32 mouse cellular contexts compared by ENCODE assay signal in the genomic region with DNA sequence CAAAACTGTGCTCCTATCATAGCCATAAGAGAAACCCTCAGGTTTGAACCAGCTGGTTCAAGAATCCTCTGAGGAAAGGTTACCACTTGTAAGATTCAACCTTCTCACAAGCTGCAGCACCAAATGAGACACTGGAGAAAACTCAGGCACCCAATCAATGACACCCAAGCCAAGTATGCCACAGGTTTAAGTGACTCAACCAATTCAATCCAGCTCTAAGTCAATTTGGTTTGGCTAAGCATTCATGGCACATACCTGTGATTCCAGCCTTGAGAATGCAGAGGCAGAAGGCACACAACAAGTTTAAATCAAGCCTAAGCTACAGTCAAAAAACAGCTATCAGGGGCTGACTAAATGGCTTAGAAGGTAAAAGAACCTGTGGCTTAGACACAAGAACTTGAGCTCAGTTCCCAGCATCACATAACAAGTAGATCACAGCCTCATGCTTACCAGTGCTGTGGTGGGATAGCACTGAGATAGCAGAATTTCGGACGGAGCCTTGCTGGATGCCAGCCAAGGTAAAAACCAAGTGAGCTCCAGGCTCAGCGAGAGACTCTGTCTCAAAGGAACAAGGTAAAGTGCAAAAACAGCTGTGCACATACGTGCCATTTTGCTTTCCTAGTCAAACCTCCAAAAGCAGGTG. TPM values are rescaled to one million over a fixed set of nuclear protein-coding genes. Genes with fewer than 3 reads are reported as not detected.
DNase-seq lines count a peak whose midpoint lies in the region; ATAC-seq and TF ChIP-seq lines count a peak whose summit lies in the region.
"Had no signal": no experiment of that assay in that cellular context is flagged by ENCODE, and none has a peak within 500 bp of the region (broad histone marks: within the 10 kb centered on the region; RNA-seq: fewer than 3 reads in every experiment).

No protein-coding gene starts in this region.

- no peak for TF ChIP-seq EP300 in liver, postnatal 0 days (IDR thresholded peaks at IDR 0.05; ENCODE audit: low read depth)

- H3K9ac ChIP-seq in liver, postnatal 0 days (replicated peaks), result 0 out of 2 replicates have a peak overlapping the region, but pooled peaks have one; percentile 6
- H3K9ac ChIP-seq in liver, embryonic 12.5 days, result no peak overlapping the region
- no peak overlapping the region for H3K9ac ChIP-seq in forebrain, embryonic 14.5 days (ENCODE audit: low read length)
- no peak overlapping the region for H3K9ac ChIP-seq in hindbrain, postnatal 0 days (replicated peaks; ENCODE audit: low read length)
- H3K9ac ChIP-seq: forebrain, embryonic 13.5 days; heart, embryonic 12.5 days; hindbrain, embryonic 15.5 days; limb, embryonic 15.5 days; midbrain, embryonic 15.5 days; neural tube, embryonic 15.5 days; stomach, embryonic 15.5 days had no signal

- H3K27ac ChIP-seq in gastrocnemius, adult 2 months, result peak overlapping the region; percentile 20; the same call in 1 of the 2 replicates
- H3K27ac ChIP-seq in liver, postnatal 0 days (ENCODE audit: low read depth), result no peak overlapping the region
- H3K27ac ChIP-seq in liver, embryonic 12.5 days, result no peak overlapping the region
- peak overlapping the region; percentile 52 for H3K27ac ChIP-seq in brown adipose tissue, adult 24 weeks (replicated peaks; ENCODE audit: low read depth, low read length)
- no peak overlapping the region for H3K27ac ChIP-seq in forebrain, embryonic 14.5 days (ENCODE audit: low read depth, low read length)
- no peak overlapping the region for H3K27ac ChIP-seq in hindbrain, postnatal 0 days
- H3K27ac ChIP-seq: forebrain, embryonic 13.5 days; heart, adult 2 months; hindbrain, embryonic 10.5 days; hindbrain, embryonic 15.5 days; kidney, postnatal 0 days; limb, embryonic 10.5 days; limb, embryonic 15.5 days; macrophage; midbrain, embryonic 10.5 days; midbrain, embryonic 15.5 days; neural tube, embryonic 15.5 days; stomach, embryonic 15.5 days had no signal

- no peak for ATAC-seq in liver, postnatal 0 days
- ATAC-seq in liver, embryonic 12.5 days, result no peak
- no peak for ATAC-seq in forebrain, embryonic 14.5 days
- ATAC-seq in hindbrain, postnatal 0 days, result no peak
- ATAC-seq: CD4-positive, CD25-positive, alpha-beta regulatory T cell, adult 4 months; forebrain, embryonic 13.5 days; midbrain, embryonic 15.5 days had no signal

- H3K4me3 ChIP-seq in gastrocnemius, adult 2 months, result no peak overlapping the region
- no peak overlapping the region for H3K4me3 ChIP-seq in liver, postnatal 0 days (ENCODE audit: low read depth, low read length)
- H3K4me3 ChIP-seq in liver, embryonic 12.5 days, result no peak overlapping the region
- H3K4me3 ChIP-seq in brown adipose tissue, adult 24 weeks (ENCODE audit: insufficient read depth, low read depth, low read length), result no peak overlapping the region
- no peak overlapping the region for H3K4me3 ChIP-seq in forebrain, embryonic 14.5 days (ENCODE audit: low read depth, low read length)
- no peak overlapping the region for H3K4me3 ChIP-seq in hindbrain, postnatal 0 days (ENCODE audit: low read length)
- H3K4me3 ChIP-seq: forebrain, embryonic 13.5 days; heart, adult 2 months; heart, embryonic 12.5 days; hindbrain, embryonic 10.5 days; hindbrain, embryonic 15.5 days; limb, embryonic 10.5 days; limb, embryonic 15.5 days; midbrain, embryonic 10.5 days; midbrain, embryonic 15.5 days; neural tube, embryonic 15.5 days; stomach, embryonic 15.5 days had no signal

- H3K9me3 ChIP-seq in liver, postnatal 0 days (ENCODE audit: low read length), result no peaks in the 10 kb centered on the region
- no peaks in the 10 kb centered on the region for H3K9me3 ChIP-seq in liver, embryonic 12.5 days (replicated peaks)
- no peaks in the 10 kb centered on the region for H3K9me3 ChIP-seq in forebrain, embryonic 14.5 days (replicated peaks; ENCODE audit: control insufficient read depth, low read length)
- no peaks in the 10 kb centered on the region for H3K9me3 ChIP-seq in hindbrain, postnatal 0 days (ENCODE audit: low read length)
- H3K9me3 ChIP-seq: forebrain, embryonic 13.5 days; heart, embryonic 12.5 days; hindbrain, embryonic 10.5 days; hindbrain, embryonic 15.5 days; limb, embryonic 10.5 days; limb, embryonic 15.5 days; midbrain, embryonic 10.5 days; midbrain, embryonic 15.5 days; neural tube, embryonic 15.5 days; stomach, embryonic 15.5 days had no signal

- H3K27me3 ChIP-seq in liver, postnatal 0 days (ENCODE audit: insufficient read depth, low read length), result no peaks in the 10 kb centered on the region
- no peaks in the 10 kb centered on the region for H3K27me3 ChIP-seq in liver, embryonic 12.5 days (replicated peaks)
- H3K27me3 ChIP-seq in forebrain, embryonic 14.5 days (replicated peaks; ENCODE audit: control insufficient read depth, insufficient read depth, low read length), result no peaks in the 10 kb centered on the region
- H3K27me3 ChIP-seq in hindbrain, postnatal 0 days (ENCODE audit: insufficient read depth, low read length), result no peaks in the 10 kb centered on the region
- H3K27me3 ChIP-seq: forebrain, embryonic 13.5 days; heart, embryonic 12.5 days; hindbrain, embryonic 15.5 days; limb, embryonic 15.5 days; midbrain, embryonic 15.5 days; neural tube, embryonic 15.5 days; stomach, embryonic 15.5 days had no signal

- intact Hi-C loops in gastrocnemius, adult 2 months (cut with DNase I), result no loop called here

- H3K36me3 ChIP-seq in liver, postnatal 0 days (replicated peaks; ENCODE audit: insufficient read depth, low read length), result peaks cover 3% of the 10 kb centered on the region; the same call in 1 of the 2 replicates
- peaks cover 54% of the 10 kb centered on the region for H3K36me3 ChIP-seq in liver, embryonic 12.5 days
- H3K36me3 ChIP-seq in forebrain, embryonic 14.5 days (ENCODE audit: control insufficient read depth, insufficient read depth, low read length), result 0 out of 2 replicates have a peak, but pooled peaks cover 5% of the 10 kb centered on the region
- H3K36me3 ChIP-seq in hindbrain, postnatal 0 days (ENCODE audit: insufficient read depth, low read length), result no peaks in the 10 kb centered on the region
- H3K36me3 ChIP-seq: heart, embryonic 12.5 days; hindbrain, embryonic 15.5 days; midbrain, embryonic 15.5 days; neural tube, embryonic 15.5 days had no signal

- DNase-seq in gastrocnemius, adult 2 months, result no peak
- no peak for DNase-seq in gastrocnemius, postnatal 25 days
- DNase-seq in liver, postnatal 0 days, result no peak
- DNase-seq in spleen, adult 12 weeks (ENCODE audit: low spot score), result no peak
- DNase-seq in forebrain, embryonic 14.5 days (ENCODE audit: low spot score), result no peak
- no peak for DNase-seq in hindbrain, postnatal 0 days (ENCODE audit: low spot score)
- DNase-seq: cerebellum, adult 11 months; cerebellum, postnatal 10 days; gastrocnemius, postnatal 36 days; heart, adult 2 months; heart, postnatal 10 days; kidney, adult 8-10 months; kidney, postnatal 4 days; lung, adult 2 months; lung, postnatal 10 days; retina, postnatal 1 day; right cerebral cortex, postnatal 14 days had no signal

- H3K4me1 ChIP-seq in liver, postnatal 0 days (ENCODE audit: insufficient read depth), result peaks cover 37% of the 10 kb centered on the region
- H3K4me1 ChIP-seq in liver, embryonic 12.5 days, result peaks cover 74% of the 10 kb centered on the region
- peaks cover 67% of the 10 kb centered on the region for H3K4me1 ChIP-seq in brown adipose tissue, adult 24 weeks (ENCODE audit: control insufficient read depth, insufficient read depth, insufficient read length, low read length)
- peaks cover 4% of the 10 kb centered on the region for H3K4me1 ChIP-seq in forebrain, embryonic 14.5 days (ENCODE audit: control insufficient read depth, insufficient read depth, low read length)
- H3K4me1 ChIP-seq in hindbrain, postnatal 0 days (ENCODE audit: insufficient read depth, low read length), result no peaks in the 10 kb centered on the region

- TF ChIP-seq CTCF in gastrocnemius, adult 2 months (IDR thresholded peaks at IDR 0.05), result no peak
- no peak for TF ChIP-seq CTCF in liver, postnatal 0 days (IDR thresholded peaks at IDR 0.05; ENCODE audit: low read depth)
- TF ChIP-seq CTCF in hindbrain, postnatal 0 days (IDR thresholded peaks at IDR 0.05; ENCODE audit: low read depth), result no peak

- WGBS in liver, postnatal 0 days (ENCODE audit: insufficient replicate concordance), result 54% methylated on average over 4 of the region's 4 CpGs
- WGBS in liver, embryonic 12.5 days (ENCODE audit: insufficient replicate concordance), result 76% methylated on average over 4 of the region's 4 CpGs
- WGBS in forebrain, embryonic 14.5 days, result 78% methylated on average over 4 of the region's 4 CpGs
- WGBS in hindbrain, postnatal 0 days, result 64% methylated on average over 4 of the region's 4 CpGs

- H3K4me2 ChIP-seq in liver, postnatal 0 days (ENCODE audit: low read depth, low read length), result no peak overlapping the region
- no peak overlapping the region for H3K4me2 ChIP-seq in liver, embryonic 12.5 days
- no peak overlapping the region for H3K4me2 ChIP-seq in forebrain, embryonic 14.5 days (ENCODE audit: low read length)
- no peak overlapping the region for H3K4me2 ChIP-seq in hindbrain, postnatal 0 days (ENCODE audit: low read depth, low read length)
- H3K4me2 ChIP-seq: forebrain, embryonic 13.5 days; heart, embryonic 12.5 days; hindbrain, embryonic 15.5 days; limb, embryonic 15.5 days; midbrain, embryonic 15.5 days; neural tube, embryonic 15.5 days; stomach, embryonic 15.5 days had no signal

RNA-seq across cellular contexts. Expression of a gene that starts 28.8 kb away (rescaled TPM):
- total RNA-seq in gastrocnemius, adult 2 months (2021), result 10 to 100 TPM; 26.5 to 32.6 TPM
- 10 to 100 TPM; 25.4 to 26.2 TPM for total RNA-seq in gastrocnemius, postnatal 25 days (2021)
- polyA plus RNA-seq in liver, postnatal 0 days (2015; fragmentation: Nextera tagmentation; extraction: Ambion mirVana), result 19.5 and 20.7 TPM in 2 replicates
- polyA plus RNA-seq in liver, embryonic 12.5 days (2016; fragmentation: Nextera tagmentation; extraction: Ambion mirVana), result 60.2 and 62.6 TPM in 2 replicates
- polyA plus RNA-seq in brown adipose tissue, adult 24 weeks (2012; ENCODE audit: insufficient read depth, insufficient read length, missing spikeins), result 33.7 and 35.6 TPM in 2 replicates
- 28.8 and 30.5 TPM in 2 replicates for polyA plus RNA-seq in forebrain, embryonic 14.5 days (2014; fragmentation: Nextera tagmentation; extraction: Ambion mirVana)
- total RNA-seq in hindbrain, postnatal 0 days (2014; rRNA removed), result 38.4 and 41.9 TPM in 2 replicates
- polyA plus RNA-seq in hindbrain, postnatal 0 days (2015; fragmentation: Nextera tagmentation; extraction: Ambion mirVana), result 23.4 and 23.6 TPM in 2 replicates

Comparison
In these comparisons a context has a peak if more than half of its experiments do, and no peak if none do; other contexts are left out.
1. H3K27ac ChIP-seq: peak in gastrocnemius, adult 2 months (single experiment) and brown adipose tissue, adult 24 weeks (single experiment); none in liver, postnatal 0 days (single experiment), liver, embryonic 12.5 days (single experiment), forebrain, embryonic 14.5 days (single experiment) and hindbrain, postnatal 0 days (single experiment).